Mouse (Mus musculus) kidney, postnatal 25 days (tissue): ENCODE measurements around the gene Hacl1.
"Not testable (repeated sequence)": the region's sequence is repeated elsewhere in the genome, so short reads cannot be mapped to it uniquely, and the experiment has no call there.

Experiments used
- DNase-seq, 2 experiments: peaks; one replicate each; pipeline ENCODE4 v3.0.0; 2021; ENCODE audit warnings: mixed read lengths in 2 of 2

The Hacl1 gene

GRCm38 (mm10) chr14:31630677-31631076 is 10.4 kb downstream of the Hacl1 start:
- no peak for DNase-seq

- no peak for DNase-seq
These were observed 18.3 kb downstream of the Hacl1 start for GRCm38 (mm10) chr14:31622748-31623147.

- DNase-seq, result no peak
These were observed 20.4 kb downstream of the Hacl1 start for GRCm38 (mm10) chr14:31620591-31621223.

GRCm38 (mm10) chr14:31617997-31618396 is 23.1 kb downstream of the Hacl1 start:
- no peak for DNase-seq

GRCm38 (mm10) chr14:31617204-31617603 is 23.9 kb downstream of the Hacl1 start:
- no peak for DNase-seq

GRCm38 (mm10) chr14:31613671-31614070 is 27.4 kb downstream of the Hacl1 start:
- no peak for DNase-seq

GRCm38 (mm10) chr14:31611986-31612385 is 29.1 kb downstream of the Hacl1 start:
- no peak for DNase-seq

GRCm38 (mm10) chr14:31605514-31605913 is 35.6 kb downstream of the Hacl1 start:
- DNase-seq, result peak in 1 of 2 experiments; percentile 20

GRCm38 (mm10) chr14:31604916-31605315 is 36.2 kb downstream of the Hacl1 start:
- DNase-seq, result peak in 1 of 2 experiments; percentile 53

GRCm38 (mm10) chr14:31602616-31602979 is 38.5 kb downstream of the Hacl1 start:
- DNase-seq, result not testable (repeated sequence)

- no peak for DNase-seq
These were observed 39.0 kb downstream of the Hacl1 start for GRCm38 (mm10) chr14:31601908-31602615.

- no peak for DNase-seq
These were observed 43.6 kb downstream of the Hacl1 start for GRCm38 (mm10) chr14:31597446-31597845.

GRCm38 (mm10) chr14:31596408-31596807 is 44.7 kb downstream of the Hacl1 start:
- no peak for DNase-seq

- DNase-seq, result peak; percentile 49 to 85
These were observed 46.4 kb downstream of the Hacl1 start for GRCm38 (mm10) chr14:31594693-31595092.

GRCm38 (mm10) chr14:31593036-31593435 is 48.0 kb downstream of the Hacl1 start:
- no peak for DNase-seq

- DNase-seq, result no peak
These were observed 49.8 kb downstream of the Hacl1 start, which contains the start of gene Colq for GRCm38 (mm10) chr14:31591243-31591642. Gene Colq, minus strand, starts transcription at chr14:31591343.

- peak in 1 of 2 experiments; percentile 49 for DNase-seq
These were observed 54.6 kb downstream of the Hacl1 start for GRCm38 (mm10) chr14:31586451-31586850.

GRCm38 (mm10) chr14:31583082-31583481 is 58.0 kb downstream of the Hacl1 start:
- no peak for DNase-seq

GRCm38 (mm10) chr14:31577966-31578735 is 62.9 kb downstream of the Hacl1 start:
- no peak for DNase-seq

- DNase-seq, result no peak
These were observed 64.0 kb downstream of the Hacl1 start for GRCm38 (mm10) chr14:31576846-31577697.

GRCm38 (mm10) chr14:31575866-31576265 is 65.2 kb downstream of the Hacl1 start:
- no peak for DNase-seq

GRCm38 (mm10) chr14:31574903-31575665 is 66.0 kb downstream of the Hacl1 start:
- DNase-seq, result no peak
